Mouse (Mus musculus) ES-CJ7 (cell line): ENCODE data around the gene Vwa7.
A peak's percentile ranks its signal among the peaks of the same experiment; 100 is the strongest.

ENCODE experiments used
- DNase-seq: peaks from one replicate; pipeline ENCODE4 v3.0.0; 2011; ENCODE audit warnings: low read depth, low spot score

Gene Vwa7

GRCm38 (mm10) chr17:35064378-35064877 is 48.0 kb downstream of the Vwa7 start:
- no peak for DNase-seq

- DNase-seq = peak; percentile 89
These were observed 48.9 kb downstream of the Vwa7 start, which contains the start of gene Ly6g6c for GRCm38 (mm10) chr17:35064951-35065947. TSS of gene Ly6g6c (plus strand) at chr17:35065388.

GRCm38 (mm10) chr17:35066084-35066483 is 49.7 kb downstream of the Vwa7 start, which contains the start of gene Mpig6b:
TSS of gene Mpig6b (minus strand) at chr17:35066184.
- no peak for DNase-seq

- no peak for DNase-seq
These were observed 52.0 kb downstream of the Vwa7 start for GRCm38 (mm10) chr17:35068213-35068914.

GRCm38 (mm10) chr17:35070556-35071229 is 54.3 kb downstream of the Vwa7 start:
- DNase-seq = no peak

GRCm38 (mm10) chr17:35071454-35071853 is 55.1 kb downstream of the Vwa7 start:
- DNase-seq = no peak

GRCm38 (mm10) chr17:35074097-35074496 is 57.7 kb downstream of the Vwa7 start:
- DNase-seq = peak; percentile 33
